Mouse (Mus musculus) brain, adult 2 months (tissue): ENCODE measurements at regions not wholly inside any gene's neighbourhood (a gene's known extent, or its start where the extent isn't known, plus 50 kb on each side); places are given as distances from the start of the nearest gene placed in this dataset.

ENCODE experiments used
- DNase-seq: peaks from one replicate; pipeline ENCODE4 v3.0.0; 2011; ENCODE audit warnings: low read depth, low spot score

GRCm38 (mm10) chr4:23490224-23490623, 1002.1 kb upstream of the Pou3f2 start:
- DNase-seq: no peak

GRCm38 (mm10) chr4:23491255-23491654, 1003.1 kb upstream of the Pou3f2 start:
- no peak for DNase-seq

GRCm38 (mm10) chr4:23498710-23499109, 997.5 kb upstream of the Mms22l start:
- DNase-seq: peak; percentile 31

- DNase-seq: no peak
Observed at GRCm38 (mm10) chr4:23504770-23505420, 991.4 kb upstream of the Mms22l start.

- no peak for DNase-seq
Observed at GRCm38 (mm10) chr4:23510873-23511272, 985.4 kb upstream of the Mms22l start.

- DNase-seq: peak; percentile 17
Observed at GRCm38 (mm10) chr4:23512014-23512413, 984.2 kb upstream of the Mms22l start.

GRCm38 (mm10) chr4:23513939-23514338, 982.3 kb upstream of the Mms22l start:
- DNase-seq: no peak
